Mouse (Mus musculus): Measurements from ENCODE around the gene Ctso. TPM values are rescaled to one million over a fixed set of nuclear protein-coding genes. Genes with fewer than 3 reads are reported as not detected.
A peak's percentile ranks its signal among the peaks of the same experiment; 100 is the strongest.

Ctso gene
- polyA plus RNA-seq, 1 experiment: 2.9 TPM

DNA sequence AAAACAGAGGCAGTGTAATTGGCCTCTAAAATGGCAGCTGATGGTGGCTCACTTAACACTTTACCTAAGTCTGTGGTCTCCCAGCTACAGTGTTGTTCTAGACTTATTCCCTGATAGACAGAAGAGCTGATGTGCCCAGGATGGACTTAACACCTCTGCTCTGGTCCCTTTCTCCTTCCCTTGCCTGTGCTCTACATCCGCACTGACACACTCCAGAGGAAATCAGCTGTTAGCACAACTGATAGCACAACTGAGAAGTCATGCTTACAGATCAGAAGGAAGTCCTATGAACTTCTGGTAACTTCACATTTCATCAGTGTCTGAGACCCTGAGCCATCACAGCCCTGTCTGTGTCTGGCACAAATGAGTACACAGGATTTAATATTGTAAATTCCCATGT, 3.3 kb upstream of the Ctso start:
- no peaks in the 10 kb centered on the region for H3K27me3 ChIP-seq (ENCODE audit: control insufficient read depth, insufficient read depth, insufficient read length)
- no peaks in the 10 kb centered on the region for H3K36me3 ChIP-seq (ENCODE audit: control insufficient read depth, insufficient read depth)
- TF ChIP-seq MYOD1 (IDR thresholded peaks at IDR 0.05; ENCODE audit: control insufficient read depth in 1 of 3, insufficient read length in 2 of 3, low read depth in 2 of 3) (no peak), MAX (IDR thresholded peaks at IDR 0.05; ENCODE audit: low read depth) (no peak), POLR2AphosphoS2 (IDR thresholded peaks at IDR 0.05; ENCODE audit: insufficient read length, low read depth) (no peak), TCF3 (IDR thresholded peaks at IDR 0.05; ENCODE audit: insufficient read length, low read depth) (no peak), POLR2A (IDR thresholded peaks at IDR 0.05; ENCODE audit: insufficient read length, low read depth) (no peak), SRF (IDR thresholded peaks at IDR 0.05; ENCODE audit: control insufficient read depth, insufficient read length, low read depth) (no peak), REST (IDR thresholded peaks at IDR 0.05; ENCODE audit: insufficient read depth, insufficient read length) (no peak)
- H3K4me3 ChIP-seq: no peak overlapping the region
- no peaks in the 10 kb centered on the region for H3K79me2 ChIP-seq (ENCODE audit: control insufficient read depth, insufficient read depth)
- H3ac ChIP-seq (ENCODE audit: control insufficient read depth, insufficient read length): no peak overlapping the region
- H3K4me2 ChIP-seq (ENCODE audit: low read depth): no peak overlapping the region

DNA sequence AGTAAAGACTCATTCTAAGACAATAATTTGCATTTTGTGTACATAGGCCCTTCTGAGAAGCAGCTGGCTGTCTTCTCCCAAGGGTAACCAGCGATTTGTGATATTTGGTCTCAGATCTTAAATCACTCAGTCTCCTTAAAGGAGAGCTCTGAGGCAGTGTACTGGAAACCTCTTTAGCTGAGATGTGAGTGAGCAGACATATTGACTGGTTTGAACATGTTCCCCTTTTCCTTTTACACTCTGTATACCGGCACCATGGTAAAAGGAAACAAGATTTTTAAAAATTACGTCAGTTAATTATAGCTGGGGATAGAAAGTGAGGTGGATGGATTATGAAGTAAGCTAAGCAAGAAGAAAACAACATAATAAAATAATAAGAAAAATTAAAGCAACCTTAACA, 706 bp upstream of the Ctso start:
- TF ChIP-seq SRF (IDR thresholded peaks at IDR 0.05; ENCODE audit: control insufficient read depth, insufficient read length, low read depth): no peak
- no peak for TF ChIP-seq TCF12 (IDR thresholded peaks at IDR 0.05; ENCODE audit: insufficient read depth, poor library complexity, severe bottlenecking)
- TF ChIP-seq E2F4 (IDR thresholded peaks at IDR 0.05; ENCODE audit: insufficient read depth): no peak
- no peak for TF ChIP-seq MAX (IDR thresholded peaks at IDR 0.05; ENCODE audit: low read depth)
- no peak for TF ChIP-seq MYOG (IDR thresholded peaks at IDR 0.05; ENCODE audit: control insufficient read depth in 1 of 3, insufficient read depth in 1 of 3, insufficient read length in 2 of 3, low read depth in 2 of 3)
- no peak for TF ChIP-seq CEBPB (IDR thresholded peaks at IDR 0.05; ENCODE audit: insufficient read depth, poor library complexity, severe bottlenecking)
- TF ChIP-seq REST (IDR thresholded peaks at IDR 0.05; ENCODE audit: insufficient read depth, insufficient read length): no peak
- TF ChIP-seq POLR2A (IDR thresholded peaks at IDR 0.05; ENCODE audit: insufficient read length, low read depth): no peak
- no peak for TF ChIP-seq MYOD1 (IDR thresholded peaks at IDR 0.05; ENCODE audit: control insufficient read depth in 1 of 3, insufficient read length in 2 of 3, low read depth in 2 of 3)
- no peak for TF ChIP-seq USF1 (IDR thresholded peaks at IDR 0.05; ENCODE audit: low read depth)
- TF ChIP-seq POLR2AphosphoS2 (IDR thresholded peaks at IDR 0.05; ENCODE audit: insufficient read length, low read depth): no peak
- TF ChIP-seq TCF3 (IDR thresholded peaks at IDR 0.05; ENCODE audit: insufficient read length, low read depth): no peak
- H3K36me3 ChIP-seq (ENCODE audit: control insufficient read depth, insufficient read depth): no peaks in the 10 kb centered on the region
- no peaks in the 10 kb centered on the region for H3K79me2 ChIP-seq (ENCODE audit: control insufficient read depth, insufficient read depth)
- H3ac ChIP-seq (ENCODE audit: control insufficient read depth, insufficient read length): no peak overlapping the region
- H3K4me3 ChIP-seq: peak overlapping the region; percentile 40
- no peaks in the 10 kb centered on the region for H3K27me3 ChIP-seq (ENCODE audit: control insufficient read depth, insufficient read depth, insufficient read length)
- peak overlapping the region; percentile 72 for H3K4me2 ChIP-seq (ENCODE audit: low read depth)

DNA sequence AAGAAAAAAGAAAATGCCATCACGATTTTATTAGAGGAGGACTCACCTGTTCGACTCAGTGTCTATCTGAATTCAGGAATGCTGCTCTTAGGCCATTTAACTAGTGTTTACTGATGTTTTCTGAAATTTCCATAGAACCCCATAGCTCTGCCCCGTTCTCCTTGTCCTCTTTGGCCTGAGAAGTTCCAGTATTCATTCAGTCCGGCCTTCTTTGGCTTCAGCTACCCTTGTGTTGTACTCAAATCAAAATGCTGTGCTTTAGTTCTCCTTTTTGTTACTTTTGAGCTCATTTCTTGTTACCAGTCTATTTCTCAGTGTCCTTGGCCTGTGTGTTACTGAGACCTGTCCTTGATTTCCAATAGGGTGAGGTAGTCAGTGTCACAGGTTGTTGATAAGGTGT, 947 bp downstream of the Ctso start:
- H3K4me2 ChIP-seq (ENCODE audit: low read depth): peak overlapping the region; percentile 63
- H3K4me3 ChIP-seq: peak overlapping the region; percentile 40

GRCm38 (mm10) chr3:81938924-81939323, 6.5 kb downstream of the Ctso start:
- H3K4me2 ChIP-seq (ENCODE audit: low read depth): no peak overlapping the region
- no peaks in the 10 kb centered on the region for H3K27me3 ChIP-seq (ENCODE audit: control insufficient read depth, insufficient read depth, insufficient read length)
- no peaks in the 10 kb centered on the region for H3K36me3 ChIP-seq (ENCODE audit: control insufficient read depth, insufficient read depth)
- no peak overlapping the region for H3K4me3 ChIP-seq
- TF ChIP-seq REST (IDR thresholded peaks at IDR 0.05; ENCODE audit: insufficient read depth, insufficient read length) (no peak), E2F4 (IDR thresholded peaks at IDR 0.05; ENCODE audit: insufficient read depth) (no peak), TCF3 (IDR thresholded peaks at IDR 0.05; ENCODE audit: insufficient read length, low read depth) (no peak), SRF (IDR thresholded peaks at IDR 0.05; ENCODE audit: control insufficient read depth, insufficient read length, low read depth) (no peak), POLR2A (IDR thresholded peaks at IDR 0.05; ENCODE audit: insufficient read length, low read depth) (no peak)
- no peak overlapping the region for H3ac ChIP-seq (ENCODE audit: control insufficient read depth, insufficient read length)
- H3K79me2 ChIP-seq (ENCODE audit: control insufficient read depth, insufficient read depth): no peaks in the 10 kb centered on the region

More for the DNA sequence above, 947 bp downstream of the Ctso start:
- Histone ChIP-seq H3ac (ENCODE audit: control insufficient read depth, insufficient read length) (no peak overlapping the region), H3K79me2 (ENCODE audit: control insufficient read depth, insufficient read depth) (no peaks in the 10 kb centered on the region), H3K36me3 (ENCODE audit: control insufficient read depth, insufficient read depth) (no peaks in the 10 kb centered on the region), H3K27me3 (ENCODE audit: control insufficient read depth, insufficient read depth, insufficient read length) (no peaks in the 10 kb centered on the region)
- no peak for TF ChIP-seq USF1 (IDR thresholded peaks at IDR 0.05; ENCODE audit: low read depth)
- no peak for TF ChIP-seq MYOD1 (IDR thresholded peaks at IDR 0.05; ENCODE audit: control insufficient read depth in 1 of 3, insufficient read length in 2 of 3, low read depth in 2 of 3)
- TF ChIP-seq POLR2A (IDR thresholded peaks at IDR 0.05; ENCODE audit: insufficient read length, low read depth): no peak
- no peak for TF ChIP-seq REST (IDR thresholded peaks at IDR 0.05; ENCODE audit: insufficient read depth, insufficient read length)
- no peak for TF ChIP-seq CEBPB (IDR thresholded peaks at IDR 0.05; ENCODE audit: insufficient read depth, poor library complexity, severe bottlenecking)
- no peak for TF ChIP-seq MYOG (IDR thresholded peaks at IDR 0.05; ENCODE audit: control insufficient read depth in 1 of 3, insufficient read depth in 1 of 3, insufficient read length in 2 of 3, low read depth in 2 of 3)
- no peak for TF ChIP-seq MAX (IDR thresholded peaks at IDR 0.05; ENCODE audit: low read depth)
- no peak for TF ChIP-seq POLR2AphosphoS2 (IDR thresholded peaks at IDR 0.05; ENCODE audit: insufficient read length, low read depth)
- TF ChIP-seq TCF3 (IDR thresholded peaks at IDR 0.05; ENCODE audit: insufficient read length, low read depth): no peak
- TF ChIP-seq TCF12 (IDR thresholded peaks at IDR 0.05; ENCODE audit: insufficient read depth, poor library complexity, severe bottlenecking): no peak
- TF ChIP-seq E2F4 (IDR thresholded peaks at IDR 0.05; ENCODE audit: insufficient read depth): no peak

DNA sequence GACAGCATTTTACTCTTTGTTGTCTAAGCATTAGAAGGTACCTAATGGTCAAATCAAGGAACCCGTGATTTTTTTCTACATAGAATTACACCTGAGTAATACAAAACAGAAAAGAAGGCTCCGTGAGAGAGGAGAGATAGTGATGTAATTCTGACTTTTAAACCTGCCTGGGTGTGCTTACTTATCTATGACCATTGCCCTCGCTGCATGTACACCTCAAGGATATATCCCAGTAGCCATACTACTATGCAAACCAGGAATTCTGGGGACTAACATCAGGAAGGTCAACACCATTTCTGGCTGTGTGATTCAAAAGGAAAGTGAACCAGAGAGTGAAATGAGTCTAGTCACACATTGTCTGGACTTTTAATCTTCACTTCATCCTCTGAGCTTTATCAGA, 9.9 kb downstream of the Ctso start:
- Histone ChIP-seq H3K4me3 (no peak overlapping the region), H3K4me2 (ENCODE audit: low read depth) (no peak overlapping the region), H3K36me3 (ENCODE audit: control insufficient read depth, insufficient read depth) (no peaks in the 10 kb centered on the region), H3K79me2 (ENCODE audit: control insufficient read depth, insufficient read depth) (no peaks in the 10 kb centered on the region), H3ac (ENCODE audit: control insufficient read depth, insufficient read length) (no peak overlapping the region), H3K27me3 (ENCODE audit: control insufficient read depth, insufficient read depth, insufficient read length) (no peaks in the 10 kb centered on the region)
- TF ChIP-seq USF1 (IDR thresholded peaks at IDR 0.05; ENCODE audit: low read depth) (no peak), TCF12 (IDR thresholded peaks at IDR 0.05; ENCODE audit: insufficient read depth, poor library complexity, severe bottlenecking) (no peak), SRF (IDR thresholded peaks at IDR 0.05; ENCODE audit: control insufficient read depth, insufficient read length, low read depth) (no peak), MAX (IDR thresholded peaks at IDR 0.05; ENCODE audit: low read depth) (no peak), POLR2A (IDR thresholded peaks at IDR 0.05; ENCODE audit: insufficient read length, low read depth) (no peak), MYOG (IDR thresholded peaks at IDR 0.05; ENCODE audit: control insufficient read depth in 1 of 3, insufficient read depth in 1 of 3, insufficient read length in 2 of 3, low read depth in 2 of 3) (no peak), MYOD1 (IDR thresholded peaks at IDR 0.05; ENCODE audit: control insufficient read depth in 1 of 3, insufficient read length in 2 of 3, low read depth in 2 of 3) (no peak), CEBPB (IDR thresholded peaks at IDR 0.05; ENCODE audit: insufficient read depth, poor library complexity, severe bottlenecking) (no peak), E2F4 (IDR thresholded peaks at IDR 0.05; ENCODE audit: insufficient read depth) (no peak), REST (IDR thresholded peaks at IDR 0.05; ENCODE audit: insufficient read depth, insufficient read length) (no peak), POLR2AphosphoS2 (IDR thresholded peaks at IDR 0.05; ENCODE audit: insufficient read length, low read depth) (no peak), TCF3 (IDR thresholded peaks at IDR 0.05; ENCODE audit: insufficient read length, low read depth) (no peak)

All from myocyte (in vitro differentiated cells).